Mouse (Mus musculus): Measurements from ENCODE around the gene Sh3bp4.

The Sh3bp4 gene

GRCm38 (mm10) chr1:89071371-89072142 lies 1.3 kb downstream of the Sh3bp4 start:
- no peak for DNase-seq (ENCODE audit: low spot score)

GRCm38 (mm10) chr1:89072143-89072990 lies 2.2 kb downstream of the Sh3bp4 start:
- DNase-seq (ENCODE audit: low spot score) = no peak

GRCm38 (mm10) chr1:89073291-89073846 lies 3.2 kb downstream of the Sh3bp4 start:
- no peak for DNase-seq (ENCODE audit: low spot score)

- DNase-seq (ENCODE audit: low spot score) = no peak
Measured at GRCm38 (mm10) chr1:89074678-89075077, 4.5 kb downstream of the Sh3bp4 start.

GRCm38 (mm10) chr1:89075120-89075519 lies 4.9 kb downstream of the Sh3bp4 start:
- DNase-seq (ENCODE audit: low spot score) = peak; percentile 38

- DNase-seq (ENCODE audit: low spot score) = peak; percentile 36
Measured at GRCm38 (mm10) chr1:89076777-89077176, 6.6 kb downstream of the Sh3bp4 start.

- DNase-seq (ENCODE audit: low spot score) = peak; percentile 23
Measured at GRCm38 (mm10) chr1:89078240-89078639, 8.0 kb downstream of the Sh3bp4 start.

GRCm38 (mm10) chr1:89078730-89079129 lies 8.5 kb downstream of the Sh3bp4 start:
- DNase-seq (ENCODE audit: low spot score) = no peak

- DNase-seq (ENCODE audit: low spot score) = peak; percentile 31
Measured at GRCm38 (mm10) chr1:89079239-89079638, 9.0 kb downstream of the Sh3bp4 start.

GRCm38 (mm10) chr1:89080371-89080770 lies 10.2 kb downstream of the Sh3bp4 start:
- peak; percentile 38 for DNase-seq (ENCODE audit: low spot score)

GRCm38 (mm10) chr1:89080795-89081194 lies 10.6 kb downstream of the Sh3bp4 start:
- DNase-seq (ENCODE audit: low spot score) = peak; percentile 37

- peak; percentile 31 for DNase-seq (ENCODE audit: low spot score)
Measured at GRCm38 (mm10) chr1:89081371-89081770, 11.2 kb downstream of the Sh3bp4 start.

GRCm38 (mm10) chr1:89082171-89082882 lies 12.1 kb downstream of the Sh3bp4 start:
- peak; percentile 31 for DNase-seq (ENCODE audit: low spot score)

GRCm38 (mm10) chr1:89086575-89087153 lies 16.4 kb downstream of the Sh3bp4 start:
- no peak for DNase-seq (ENCODE audit: low spot score)

- DNase-seq (ENCODE audit: low spot score) = peak; percentile 57
Measured at GRCm38 (mm10) chr1:89088144-89088543, 17.9 kb downstream of the Sh3bp4 start.

- no peak for DNase-seq (ENCODE audit: low spot score)
Measured at GRCm38 (mm10) chr1:89088748-89089288, 18.6 kb downstream of the Sh3bp4 start.

GRCm38 (mm10) chr1:89089821-89090600 lies 19.8 kb downstream of the Sh3bp4 start:
- no peak for DNase-seq (ENCODE audit: low spot score)

- no peak for DNase-seq (ENCODE audit: low spot score)
Measured at GRCm38 (mm10) chr1:89090676-89091075, 20.5 kb downstream of the Sh3bp4 start.

GRCm38 (mm10) chr1:89092019-89092418 lies 21.8 kb downstream of the Sh3bp4 start:
- DNase-seq (ENCODE audit: low spot score) = no peak

- peak; percentile 60 for DNase-seq (ENCODE audit: low spot score)
Measured at GRCm38 (mm10) chr1:89092442-89092991, 22.3 kb downstream of the Sh3bp4 start.

Data from testis, postnatal 10 days (tissue).